Mouse (Mus musculus): ENCODE measurements around the gene Fa2h. TPM values are rescaled to one million over a fixed set of nuclear protein-coding genes. Genes with fewer than 3 reads are reported as not detected.
"Not testable (repeated sequence)": the region's sequence is repeated elsewhere in the genome, so short reads cannot be mapped to it uniquely, and the experiment has no call there.

The Fa2h gene
- total RNA-seq, 2 experiments from 2014 or later, result 13.0 to 20.0 TPM

GRCm38 (mm10) chr8:111363489-111363888, 30.1 kb downstream of the Fa2h start:
- DNase-seq (ENCODE audit: low spot score in 2 of 2), result no peak
- intact Hi-C loops (cut with DNase I), result no loop called here

GRCm38 (mm10) chr8:111360579-111361209, 32.9 kb downstream of the Fa2h start:
- intact Hi-C loops (cut with DNase I), result no loop called here
- no peak for DNase-seq (ENCODE audit: low spot score in 2 of 2)

DNA sequence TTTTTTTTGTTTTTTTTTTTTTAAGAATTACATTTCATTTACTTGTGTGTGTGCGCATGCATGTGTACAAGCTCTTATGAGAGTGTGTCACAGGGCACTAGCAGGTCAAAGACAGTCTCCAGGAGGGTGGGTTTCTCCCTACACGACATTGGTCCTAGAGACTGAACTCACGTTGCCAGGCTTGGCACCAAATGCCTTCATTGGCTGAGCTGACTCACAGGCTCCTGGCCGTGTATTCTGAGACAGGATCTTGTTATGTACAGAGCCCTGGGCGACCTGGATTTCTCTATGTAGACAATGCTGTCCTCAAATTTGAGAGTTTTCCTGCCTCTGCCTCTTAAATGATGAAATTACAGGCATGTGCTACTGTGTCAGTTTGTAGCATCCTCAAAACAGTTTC, 33.7 kb downstream of the Fa2h start:
- no peak for DNase-seq (ENCODE audit: low spot score in 2 of 2)
- intact Hi-C loops (cut with DNase I), result no loop called here

GRCm38 (mm10) chr8:111358905-111359304, 34.7 kb downstream of the Fa2h start:
- intact Hi-C loops (cut with DNase I), result no loop called here
- DNase-seq (ENCODE audit: low spot score in 2 of 2), result no peak

DNA sequence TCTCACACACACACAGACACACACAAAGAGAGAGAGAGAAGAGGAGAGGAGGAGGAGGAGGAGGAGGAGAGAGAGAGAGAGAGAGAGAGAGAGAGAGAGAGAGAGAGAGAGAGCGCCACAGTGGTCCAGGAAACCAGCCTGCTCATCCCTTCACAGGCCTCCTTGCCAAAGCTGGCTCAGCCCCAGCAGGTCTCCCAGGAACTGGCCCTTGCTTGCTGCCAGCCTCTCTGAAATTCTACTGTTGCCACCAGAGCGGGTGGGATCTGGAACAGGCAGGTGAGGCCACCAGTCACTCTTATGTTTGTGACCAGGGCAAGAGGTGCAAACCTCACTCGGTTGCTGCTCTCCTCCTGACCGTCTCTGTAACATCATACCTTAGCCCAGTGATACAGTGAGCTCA, 36.2 kb downstream of the Fa2h start:
- intact Hi-C loops (cut with DNase I), result no loop called here
- no peak for DNase-seq (ENCODE audit: low spot score in 2 of 2)

- intact Hi-C loops (cut with DNase I), result no loop called here
- peak; percentile 29 to 36 for DNase-seq (ENCODE audit: low spot score in 2 of 2)
These were observed 40.1 kb downstream of the Fa2h start for GRCm38 (mm10) chr8:111353497-111353896.

GRCm38 (mm10) chr8:111352289-111352688, 41.3 kb downstream of the Fa2h start:
- DNase-seq (ENCODE audit: low spot score in 2 of 2), result no peak
- intact Hi-C loops (cut with DNase I), result no loop called here

DNA sequence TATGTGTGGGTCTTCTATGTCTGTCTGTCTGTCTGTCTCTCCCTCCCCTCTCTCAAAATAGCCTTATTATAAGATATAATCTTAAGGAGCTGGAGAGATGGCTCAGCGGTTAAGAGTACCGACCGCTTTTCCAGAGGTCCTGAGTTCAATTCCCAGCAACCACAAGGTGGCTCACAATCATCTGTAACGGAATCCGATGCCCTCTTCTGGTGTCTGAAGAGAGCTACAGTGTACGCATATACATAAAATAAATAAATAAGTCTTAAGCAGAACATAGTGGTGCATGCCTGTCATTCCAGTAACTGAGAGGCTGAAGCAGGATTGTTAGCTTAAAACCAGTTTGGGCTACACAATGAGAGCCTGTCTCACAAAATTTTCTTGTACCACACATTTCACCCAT, 43.0 kb downstream of the Fa2h start:
- no peak for DNase-seq (ENCODE audit: low spot score in 2 of 2)
- intact Hi-C loops (cut with DNase I), result no loop called here

- intact Hi-C loops (cut with DNase I), result loop anchor here (1.0 kb wide), 1 partner anchor 96 kb away; no protein-coding TSS in a partner anchor
- peak; percentile 72 to 87 for DNase-seq (ENCODE audit: low spot score in 2 of 2)
These were observed 50.4 kb downstream of the Fa2h start for GRCm38 (mm10) chr8:111343225-111343624.

- intact Hi-C loops (cut with DNase I), result no loop called here
- DNase-seq (ENCODE audit: low spot score in 2 of 2), result no peak
These were observed 53.4 kb downstream of the Fa2h start for GRCm38 (mm10) chr8:111340186-111340585.

DNA sequence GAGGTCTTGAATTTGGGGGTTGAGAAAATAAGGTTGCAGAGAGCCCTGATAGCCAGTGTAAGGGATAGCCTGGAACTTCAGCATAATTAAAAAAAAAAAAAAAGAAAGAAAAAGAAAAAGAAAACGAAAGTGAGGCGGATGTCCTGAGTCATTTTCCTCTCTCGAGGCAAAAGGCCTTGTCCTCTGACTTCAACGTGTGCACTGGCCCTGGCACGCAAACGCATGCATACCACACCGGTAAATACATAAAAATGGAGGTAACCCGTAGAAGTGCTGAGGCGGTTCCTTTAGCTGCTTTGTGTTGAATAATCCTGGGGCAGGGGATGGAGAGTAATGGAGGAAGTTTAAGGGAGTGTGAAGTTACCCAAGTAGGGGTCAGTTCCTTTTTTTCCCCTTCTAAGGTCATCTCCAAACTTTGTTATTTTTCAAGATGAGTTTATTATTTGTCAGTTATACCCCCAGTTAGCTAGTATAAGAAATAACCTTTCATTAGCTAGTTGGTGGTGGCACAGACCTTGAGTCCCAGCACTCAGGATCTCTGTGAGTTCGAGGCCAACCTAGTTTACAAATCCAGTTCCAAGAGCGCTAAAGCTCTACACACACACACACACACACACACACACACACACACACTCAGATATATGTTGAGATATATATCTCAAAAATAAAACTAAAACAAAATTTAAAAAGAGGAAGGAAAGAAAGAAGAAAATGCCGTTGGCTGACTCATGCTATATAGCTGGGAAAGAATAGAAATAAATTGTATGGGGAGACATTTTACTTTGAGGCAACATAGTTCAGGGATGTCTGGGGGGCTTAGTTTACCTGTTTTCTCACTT, 55.0 kb downstream of the Fa2h start:
- intact Hi-C loops (cut with DNase I), result no loop called here
- DNase-seq (ENCODE audit: low spot score in 2 of 2), result no peak

DNA sequence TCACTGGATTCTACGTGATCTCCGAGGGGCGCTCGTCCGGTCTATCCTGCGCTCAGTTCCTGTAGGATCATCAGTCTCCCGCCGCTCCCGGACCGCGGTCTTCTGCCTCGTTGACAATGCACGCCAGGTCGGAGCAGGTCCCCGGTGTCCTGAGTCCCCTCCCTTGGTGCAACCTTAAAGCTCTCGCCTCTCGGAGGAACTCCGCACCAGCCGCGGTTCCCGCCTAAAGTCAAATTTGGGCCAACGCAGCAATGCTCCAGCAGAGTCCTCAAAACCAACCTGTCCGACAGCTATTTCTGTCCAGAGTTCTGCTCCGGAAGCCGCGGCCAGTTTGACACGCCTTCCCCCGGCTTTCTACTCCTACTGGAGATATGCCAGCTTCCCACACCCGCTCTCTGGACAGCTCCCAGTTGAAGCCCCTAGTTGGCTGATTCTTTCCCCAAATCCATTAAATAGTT, 55.7 kb downstream of the Fa2h start, which contains the start of gene Mlkl:
Mlkl (minus strand) TSS at position 288 of the 458 bp plus-strand sequence.
- no peak for DNase-seq (ENCODE audit: low spot score in 2 of 2)
- intact Hi-C loops (cut with DNase I), result no loop called here

- no peak for DNase-seq (ENCODE audit: low spot score in 2 of 2)
- intact Hi-C loops (cut with DNase I), result no loop called here
These were observed 56.2 kb downstream of the Fa2h start for GRCm38 (mm10) chr8:111337311-111337889.

DNA sequence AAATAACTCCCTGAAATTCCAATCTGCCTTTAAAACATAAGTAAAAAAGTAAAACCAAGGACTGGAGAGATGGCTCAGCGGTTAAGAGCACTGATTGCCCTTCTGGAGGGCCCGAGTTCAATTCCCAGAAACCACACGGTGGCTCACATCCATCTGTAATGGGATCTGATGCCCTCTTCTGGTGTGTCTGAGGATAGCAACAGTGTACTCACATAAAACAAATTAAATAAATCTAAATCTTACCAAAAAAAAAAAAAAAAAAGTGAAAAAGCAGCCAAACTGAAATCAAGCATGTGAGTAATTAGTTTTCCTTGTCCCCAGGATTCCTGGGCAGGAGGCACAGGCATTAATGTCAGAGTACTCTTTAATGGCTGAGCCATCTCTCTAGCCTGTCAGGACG, 56.9 kb downstream of the Fa2h start:
- DNase-seq (ENCODE audit: low spot score in 2 of 2), result no peak
- intact Hi-C loops (cut with DNase I), result no loop called here

GRCm38 (mm10) chr8:111325222-111325790, 68.3 kb downstream of the Fa2h start:
- intact Hi-C loops (cut with DNase I), result no loop called here
- DNase-seq (ENCODE audit: low spot score in 2 of 2), result no peak

- intact Hi-C loops (cut with DNase I), result no loop called here
- DNase-seq (ENCODE audit: low spot score in 2 of 2), result no peak
These were observed 78.9 kb downstream of the Fa2h start for GRCm38 (mm10) chr8:111314729-111315128.

GRCm38 (mm10) chr8:111313961-111314360, 79.7 kb downstream of the Fa2h start:
- intact Hi-C loops (cut with DNase I), result not testable (repeated sequence)

DNA sequence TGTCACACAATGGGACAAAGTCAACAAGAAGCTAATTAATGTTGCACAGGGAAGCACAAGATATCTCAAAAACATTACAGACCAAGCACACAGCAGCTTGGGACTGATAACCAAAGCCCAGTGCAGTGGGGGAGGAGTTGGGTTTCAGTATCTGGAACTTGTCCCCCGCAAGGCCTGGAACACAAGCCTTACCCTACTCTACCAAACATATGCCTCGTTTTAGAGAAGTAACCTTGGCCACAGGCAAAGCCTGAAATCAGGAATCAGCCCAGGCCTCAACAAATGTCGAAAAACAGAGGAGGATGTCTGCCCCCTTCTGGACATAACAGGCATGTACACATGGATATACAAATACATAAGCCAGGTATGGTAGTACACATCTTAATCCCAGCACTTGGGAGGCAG, 80.9 kb downstream of the Fa2h start:
- intact Hi-C loops (cut with DNase I), result no loop called here
- DNase-seq (ENCODE audit: low spot score in 2 of 2), result no peak

More at GRCm38 (mm10) chr8:111313961-111314360, 79.7 kb downstream of the Fa2h start:
- DNase-seq (ENCODE audit: low spot score in 2 of 2), result not testable (repeated sequence)

GRCm38 (mm10) chr8:111310006-111310405, 83.6 kb downstream of the Fa2h start:
- intact Hi-C loops (cut with DNase I); DNase-seq (ENCODE audit: low spot score in 2 of 2): not testable (repeated sequence)

All from left cerebral cortex, postnatal 14 days (tissue).